Mouse (Mus musculus) kidney, postnatal 0 days (tissue): ENCODE measurements around the gene Gmeb2. TPM values are rescaled to one million over a fixed set of nuclear protein-coding genes. Genes with fewer than 3 reads are reported as not detected.

ENCODE experiments used
- ATAC-seq: fragments of 200-750 bp; cut with Nextera tagmentation; replicated peaks from 2 replicates; pipeline ENCODE4 v1.8.0; 2017; ENCODE audit warnings: low read depth, moderate number of reproducible peaks, moderate TSS enrichment, moderate library complexity; ENCODE audit not compliant: low FRiP score
- DNase-seq: peaks from one replicate; pipeline ENCODE4 v3.0.0-alpha.2; 2016; ENCODE audit warnings: low spot score
- H3K27ac ChIP-seq: fragments of 300-500 bp; sonication (generic); 2 replicates; pipeline ENCODE4 v1.5.1; 2014; ENCODE audit warnings: mild to moderate bottlenecking
- H3K27me3 ChIP-seq: fragments of 300-500 bp; sonication (generic); 2 replicates; pipeline ENCODE4 v1.6.1; 2014; ENCODE audit warnings: low read length, mixed read lengths; ENCODE audit not compliant: insufficient read depth
- H3K36me3 ChIP-seq: fragments of 300-500 bp; sonication (generic); 2 replicates; pipeline ENCODE4 v1.6.1; 2014; ENCODE audit warnings: low read length, mixed read lengths; ENCODE audit not compliant: insufficient read depth
- H3K4me1 ChIP-seq: fragments of 300-500 bp; sonication (generic); replicated peaks from 2 replicates; pipeline ENCODE4 v1.6.1; 2014; ENCODE audit warnings: antibody characterized with exemption, low read length, mixed read lengths; ENCODE audit not compliant: insufficient read depth
- H3K4me2 ChIP-seq: fragments of 300-500 bp; sonication (generic); 2 replicates; pipeline ENCODE4 v1.6.1; 2014; ENCODE audit warnings: mild to moderate bottlenecking, low read length, moderate library complexity, mixed read lengths
- H3K4me3 ChIP-seq: fragments of 300-500 bp; sonication (generic); replicated peaks from 2 replicates; pipeline ENCODE4 v1.5.1; 2014; ENCODE audit warnings: low read depth, low read length
- H3K9ac ChIP-seq: fragments of 300-500 bp; sonication (generic); 2 replicates; pipeline ENCODE4 v1.6.1; 2014; ENCODE audit warnings: low read depth, low read length
- H3K9me3 ChIP-seq: fragments of 300-500 bp; sonication (generic); replicated peaks from 2 replicates; pipeline ENCODE4 v1.6.1; 2016; ENCODE audit warnings: low read length, inconsistent platforms, mixed read lengths
- CTCF ChIP-seq: IDR thresholded peaks from 2 replicates; pipeline ENCODE4 v1.5.1; 2016; ENCODE audit warnings: antibody characterized with exemption, low read depth, mild to moderate bottlenecking, moderate library complexity
- WGBS: fragments of 180-500 bp; shearing (Covaris S2); extraction: QIAGEN DNeasy Blood & Tissue Kit; methylation state at CpG from one replicate; pipeline ENCODE4 v1.1.7; 2014; 5-methylcytosine and 5-hydroxymethylcytosine counted together
- polyA plus RNA-seq: library from polyadenylated mRNA; unstranded; fragments of >200 nt; fragmentation: Nextera tagmentation; extraction: Ambion mirVana; gene quantifications from 2 replicates; pipeline ENCODE4 v1.2.1, GENCODE M21; 2015

Gmeb2 gene
- polyA plus RNA-seq, 1 experiment from 2014 or later, result 8.1 TPM

GRCm38 (mm10) chr2:181286629-181287337, 1.1 kb downstream of the Gmeb2 start:
- Histone ChIP-seq H3K4me1 (peaks cover 7% of the 10 kb centered on the region; the same call in 1 of the 2 replicates), H3K27me3 (no peaks in the 10 kb centered on the region), H3K4me3 (peak overlapping the region; percentile 63), H3K9me3 (no peaks in the 10 kb centered on the region), H3K36me3 (0 out of 2 replicates have a peak, but pooled peaks cover 3% of the 10 kb centered on the region), H3K9ac (peak overlapping the region; percentile 80), H3K4me2 (peak overlapping the region; percentile 67), H3K27ac (peak overlapping the region; percentile 90)
- ATAC-seq (no peak), DNase-seq (no peak)
- 54% methylated on average over 6 of the region's 6 CpGs for WGBS
- TF ChIP-seq CTCF, result no peak

GRCm38 (mm10) chr2:181279968-181280367, 7.9 kb downstream of the Gmeb2 start:
- ATAC-seq (no peak), DNase-seq (no peak)
- Histone ChIP-seq H3K4me2 (no peak overlapping the region), H3K27me3 (no peaks in the 10 kb centered on the region), H3K27ac (no peak overlapping the region), H3K4me1 (no peaks in the 10 kb centered on the region), H3K36me3 (peaks cover 24% of the 10 kb centered on the region), H3K4me3 (no peak overlapping the region), H3K9ac (no peak overlapping the region), H3K9me3 (no peaks in the 10 kb centered on the region)
- no peak for TF ChIP-seq CTCF
- WGBS, result 57% methylated on average over 1 of the region's 1 CpGs

- WGBS, result 70% methylated on average over 3 of the region's 3 CpGs
These were observed 10.0 kb downstream of the Gmeb2 start for GRCm38 (mm10) chr2:181277866-181278265.

GRCm38 (mm10) chr2:181276766-181277165, 11.1 kb downstream of the Gmeb2 start:
- Histone ChIP-seq H3K9ac (no peak overlapping the region), H3K4me1 (no peaks in the 10 kb centered on the region), H3K4me2 (no peak overlapping the region), H3K4me3 (no peak overlapping the region), H3K27ac (no peak overlapping the region), H3K36me3 (peaks cover 28% of the 10 kb centered on the region), H3K9me3 (no peaks in the 10 kb centered on the region), H3K27me3 (no peaks in the 10 kb centered on the region)
- DNase-seq (peak; percentile 12), ATAC-seq (no peak)
- TF ChIP-seq CTCF, result no peak
- WGBS, result 56% methylated on average over 1 of the region's 1 CpGs

More at GRCm38 (mm10) chr2:181277866-181278265, 10.0 kb downstream of the Gmeb2 start:
- no peak for TF ChIP-seq CTCF
- Histone ChIP-seq H3K4me2 (no peak overlapping the region), H3K9ac (no peak overlapping the region), H3K4me3 (no peak overlapping the region), H3K9me3 (no peaks in the 10 kb centered on the region), H3K36me3 (peaks cover 32% of the 10 kb centered on the region), H3K27me3 (no peaks in the 10 kb centered on the region), H3K4me1 (no peaks in the 10 kb centered on the region), H3K27ac (no peak overlapping the region)
- ATAC-seq (no peak), DNase-seq (no peak)

GRCm38 (mm10) chr2:181274639-181275038, 13.2 kb downstream of the Gmeb2 start:
- Histone ChIP-seq H3K4me3 (no peak overlapping the region), H3K9ac (no peak overlapping the region), H3K9me3 (no peaks in the 10 kb centered on the region), H3K27me3 (no peaks in the 10 kb centered on the region), H3K36me3 (peaks cover 37% of the 10 kb centered on the region), H3K27ac (no peak overlapping the region), H3K4me1 (no peaks in the 10 kb centered on the region), H3K4me2 (no peak overlapping the region)
- DNase-seq (no peak), ATAC-seq (no peak)
- TF ChIP-seq CTCF, result no peak
- 75% methylated on average over 4 of the region's 4 CpGs for WGBS

GRCm38 (mm10) chr2:181273829-181274228, 14.0 kb downstream of the Gmeb2 start:
- no peak overlapping the region for H3K27ac ChIP-seq
- no peaks in the 10 kb centered on the region for H3K9me3 ChIP-seq
- H3K36me3 ChIP-seq, result peaks cover 37% of the 10 kb centered on the region
- no peak for ATAC-seq
- 94% methylated on average over 2 of the region's 2 CpGs for WGBS
- H3K9ac ChIP-seq, result no peak overlapping the region
- H3K27me3 ChIP-seq, result no peaks in the 10 kb centered on the region
- TF ChIP-seq CTCF, result no peak
- no peak for DNase-seq
- no peaks in the 10 kb centered on the region for H3K4me1 ChIP-seq
- no peak overlapping the region for H3K4me3 ChIP-seq
- no peak overlapping the region for H3K4me2 ChIP-seq
